Mouse (Mus musculus) brain, embryonic 14.5 days (tissue): ENCODE results near the gene Mindy1. TPM values are rescaled to one million over a fixed set of nuclear protein-coding genes. Genes with fewer than 3 reads are reported as not detected.

Experiments used
- DNase-seq: peaks from one replicate; pipeline ENCODE4 v3.0.0-alpha.2; 2011; ENCODE audit warnings: low read depth
- CTCF ChIP-seq: fragments of 200-500 bp; IDR thresholded peaks from 2 replicates; pipeline ENCODE4 v1.5.1; 2012; ENCODE audit warnings: inconsistent platforms, mild to moderate bottlenecking, moderate library complexity, borderline replicate concordance; ENCODE audit not compliant: insufficient read depth, insufficient read length; ENCODE audit errors: extremely low read depth
- POLR2A ChIP-seq: fragments of 200-500 bp; IDR thresholded peaks from 2 replicates; pipeline ENCODE4 v1.6.1; 2012; ENCODE audit warnings: mild to moderate bottlenecking, inconsistent platforms, borderline replicate concordance; ENCODE audit not compliant: poor library complexity, insufficient read depth, insufficient read length, severe bottlenecking; ENCODE audit errors: extremely low read depth
- polyA plus RNA-seq: library from polyadenylated mRNA; depleted of rRNA; stranded (reverse); fragments of >200 nt; gene quantifications from 2 replicates; pipeline ENCODE4 v1.2.3, GENCODE M21; 2012

Gene Mindy1
- polyA plus RNA-seq, 1 experiment: 48.7 TPM

DNA sequence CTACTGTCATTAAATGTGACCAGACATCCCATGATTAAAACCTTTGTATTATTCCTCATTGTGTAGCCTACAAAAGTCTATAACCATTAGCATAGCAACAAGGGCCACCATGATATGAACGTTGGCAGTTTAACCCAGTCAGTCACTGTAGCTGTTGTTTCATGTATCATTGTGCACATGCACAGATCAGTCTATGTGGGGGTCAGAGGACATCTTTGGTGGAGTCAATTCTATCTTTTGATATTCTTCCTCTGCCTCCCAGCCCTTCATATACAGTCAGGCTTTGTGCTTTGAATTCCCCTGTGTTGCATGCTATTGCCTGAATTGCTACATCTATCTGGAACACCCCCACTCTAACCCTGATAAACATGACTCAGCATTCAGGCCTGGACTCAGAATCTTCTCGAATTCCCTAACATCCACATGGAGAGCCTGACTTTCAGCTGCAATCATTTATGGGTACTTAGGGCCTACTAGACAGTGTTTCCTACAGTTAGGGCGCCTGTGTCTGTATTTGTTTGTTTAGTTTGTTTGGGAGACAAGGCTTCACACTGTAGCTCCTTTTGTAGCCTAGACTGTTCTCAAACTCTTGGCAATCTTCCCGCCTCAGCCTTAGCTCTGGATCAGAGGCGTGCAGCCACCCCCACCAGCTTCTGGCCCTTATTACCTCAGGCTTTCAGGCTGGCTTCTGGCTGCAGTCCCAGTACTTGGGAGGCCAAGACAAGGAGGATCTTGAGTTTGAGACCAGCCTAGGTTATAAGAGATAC lies 34.5 kb upstream of the Mindy1 start:
- peak; percentile 62 for DNase-seq
- no peak for TF ChIP-seq CTCF
- TF ChIP-seq POLR2A: no peak

DNA sequence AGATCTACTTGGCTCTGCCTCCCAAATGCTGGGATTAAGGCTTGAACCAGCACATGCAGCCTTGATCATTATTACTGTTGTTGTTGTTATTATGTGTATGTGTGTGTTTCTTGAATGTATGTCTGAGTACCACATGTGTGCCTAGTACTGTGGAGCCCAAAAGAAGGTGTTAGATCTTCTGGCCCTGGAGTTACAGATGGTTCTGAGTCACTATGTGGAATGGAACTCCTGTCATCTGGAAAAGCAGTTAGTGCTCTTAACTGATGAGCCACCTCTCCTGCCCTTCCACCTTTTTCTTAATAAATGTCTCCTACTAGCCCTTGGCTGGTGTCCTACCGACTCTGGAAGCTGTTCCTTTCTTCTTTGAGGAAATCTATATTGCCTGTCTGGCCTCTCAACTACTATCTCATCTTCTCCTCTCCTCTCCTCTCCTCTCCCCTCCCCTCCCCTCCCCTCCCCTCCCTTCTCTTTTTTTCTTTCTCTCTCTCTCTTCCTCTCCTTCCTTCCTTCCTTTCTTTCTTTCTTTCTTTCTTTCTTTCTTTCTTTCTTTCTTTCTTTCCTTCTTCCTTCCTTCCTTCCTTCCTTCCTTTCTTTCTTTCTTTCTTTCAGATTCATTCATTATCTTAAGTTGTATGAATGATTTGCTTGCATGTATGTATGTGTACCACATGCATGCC lies 33.3 kb upstream of the Mindy1 start:
- TF ChIP-seq CTCF (no peak), POLR2A (no peak)
- no peak for DNase-seq

DNA sequence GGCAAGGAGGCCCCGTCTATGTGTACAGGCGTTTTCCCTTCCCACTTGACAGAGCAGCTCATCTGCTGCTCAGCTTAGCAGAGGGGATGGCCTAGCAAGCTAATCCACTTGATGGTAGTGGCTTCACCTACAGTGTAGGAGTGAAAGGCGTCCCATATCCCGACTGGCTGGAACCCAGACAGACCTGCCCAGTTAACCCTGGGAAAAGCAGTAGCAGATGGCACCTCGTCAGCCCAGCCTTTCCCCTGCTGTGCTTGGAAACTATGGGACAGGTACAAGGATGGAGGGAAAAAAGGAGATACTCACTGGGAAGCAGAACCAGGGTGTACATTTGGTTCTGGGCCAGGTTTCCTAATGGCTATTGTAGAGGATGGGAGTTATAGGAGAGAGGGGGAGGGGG lies 30.8 kb upstream of the Mindy1 start:
- no peak for DNase-seq

DNA sequence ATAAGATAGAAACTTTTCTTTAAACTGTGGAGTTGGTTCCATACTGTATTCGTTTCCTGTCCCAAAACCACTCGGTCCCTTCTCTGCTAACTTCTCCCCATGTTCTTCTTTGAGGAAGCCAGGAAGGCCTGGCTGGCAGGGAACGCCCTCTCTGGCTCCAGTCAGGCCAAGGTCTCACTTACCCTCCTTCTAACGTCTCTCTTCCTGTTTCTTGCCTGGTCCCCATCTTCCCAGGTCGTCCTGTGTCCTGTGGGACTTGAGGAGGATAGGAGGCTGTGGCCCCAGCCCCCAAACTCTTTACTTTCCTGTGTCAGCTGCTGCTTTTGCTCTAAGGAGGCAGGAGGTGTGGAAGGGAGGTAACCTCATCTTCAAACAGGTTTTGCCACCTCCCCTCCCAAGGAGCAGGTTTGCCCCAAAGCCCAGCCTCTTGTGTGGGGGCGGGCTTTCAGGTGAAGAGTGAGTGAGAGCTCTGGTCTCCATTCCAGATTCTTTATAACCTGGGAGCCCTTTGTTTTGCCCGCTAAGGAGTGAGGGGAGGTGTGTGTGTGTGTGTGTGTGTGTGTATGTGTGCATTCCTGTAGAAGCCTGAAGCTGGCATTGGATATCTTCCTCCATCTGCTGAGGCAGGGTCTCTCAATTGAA lies 30.2 kb upstream of the Mindy1 start, which contains the start of gene Bnipl:
Gene Bnipl (minus strand): TSS at position 411 of the 642 bp plus-strand sequence.
- no peak for DNase-seq
- TF ChIP-seq POLR2A: no peak
- no peak for TF ChIP-seq CTCF

More for the DNA sequence above, 30.8 kb upstream of the Mindy1 start:
- no peak for TF ChIP-seq CTCF
- no peak for TF ChIP-seq POLR2A

DNA sequence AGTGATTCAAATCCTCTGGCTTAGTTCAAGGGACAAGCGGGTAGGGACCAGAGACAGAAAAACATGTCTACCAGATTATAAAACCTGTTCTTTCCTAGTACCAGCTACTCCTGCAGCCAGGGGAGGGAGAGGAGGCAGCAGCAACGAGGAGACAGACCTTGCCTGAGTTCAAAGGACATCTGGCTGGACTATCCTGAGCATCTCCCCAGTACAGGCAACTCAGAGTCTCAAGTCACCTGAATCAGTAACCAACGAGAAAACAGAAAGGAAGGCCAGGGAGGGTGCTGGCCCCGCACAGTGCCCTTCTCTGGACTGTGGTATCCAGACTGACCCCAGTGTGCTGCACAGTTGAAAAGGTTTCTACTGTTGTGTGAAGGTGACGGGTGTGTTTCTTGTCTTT lies 24.2 kb upstream of the Mindy1 start:
- TF ChIP-seq POLR2A: no peak
- TF ChIP-seq CTCF: no peak
- no peak for DNase-seq

DNA sequence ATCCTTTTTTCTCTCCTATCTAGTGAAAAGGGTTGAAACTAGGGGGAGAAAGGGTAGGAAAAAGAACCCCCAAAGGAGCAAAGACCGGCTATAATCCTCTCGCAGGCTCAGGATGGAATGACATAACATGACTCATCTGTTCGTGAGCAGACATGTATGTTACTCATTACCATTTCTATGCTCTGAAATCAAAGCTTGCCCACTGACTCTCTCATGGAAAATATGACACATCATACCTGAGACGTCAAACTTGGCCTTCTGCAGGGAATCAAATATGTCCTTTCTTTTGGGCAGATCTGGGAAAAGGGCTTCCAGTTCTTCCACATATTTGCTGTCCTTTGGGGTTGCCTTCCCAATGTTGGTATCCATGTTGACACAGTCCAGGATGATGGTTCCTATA lies 19.2 kb upstream of the Mindy1 start:
- TF ChIP-seq POLR2A: no peak
- no peak for TF ChIP-seq CTCF
- DNase-seq: no peak

DNA sequence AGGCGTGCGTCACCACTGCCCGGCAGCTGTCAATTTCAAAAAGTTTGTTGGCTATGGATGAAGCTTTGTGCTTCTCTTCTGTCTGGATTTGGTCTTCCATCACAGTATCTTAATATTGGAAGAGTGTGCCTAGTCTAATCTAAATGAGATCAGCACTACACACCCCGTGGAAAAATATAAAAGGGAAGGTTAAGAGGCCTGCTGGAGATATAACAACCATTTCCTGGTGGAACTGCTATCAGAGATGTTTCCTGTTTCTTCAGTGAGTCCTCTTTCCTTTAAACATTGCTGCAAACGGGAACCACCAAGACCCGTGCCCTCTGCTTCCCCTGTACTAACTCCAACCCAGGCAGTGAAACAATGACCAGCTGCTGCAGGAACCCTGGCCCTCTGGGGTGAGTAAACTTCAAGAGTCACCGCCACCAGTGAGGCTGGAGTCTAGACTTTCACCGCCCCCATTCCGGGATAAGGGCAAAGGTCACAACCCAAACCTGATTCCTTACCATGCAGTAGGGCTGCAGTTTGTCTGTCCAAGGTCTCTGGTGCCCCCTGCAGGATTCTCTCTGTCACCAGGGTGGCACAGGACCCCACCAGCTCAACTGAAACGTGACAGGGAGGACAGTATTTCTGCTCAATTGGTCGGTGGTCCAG lies 17.9 kb upstream of the Mindy1 start:
- DNase-seq: peak; percentile 49
- TF ChIP-seq POLR2A (no peak), CTCF (peak; percentile 68)

DNA sequence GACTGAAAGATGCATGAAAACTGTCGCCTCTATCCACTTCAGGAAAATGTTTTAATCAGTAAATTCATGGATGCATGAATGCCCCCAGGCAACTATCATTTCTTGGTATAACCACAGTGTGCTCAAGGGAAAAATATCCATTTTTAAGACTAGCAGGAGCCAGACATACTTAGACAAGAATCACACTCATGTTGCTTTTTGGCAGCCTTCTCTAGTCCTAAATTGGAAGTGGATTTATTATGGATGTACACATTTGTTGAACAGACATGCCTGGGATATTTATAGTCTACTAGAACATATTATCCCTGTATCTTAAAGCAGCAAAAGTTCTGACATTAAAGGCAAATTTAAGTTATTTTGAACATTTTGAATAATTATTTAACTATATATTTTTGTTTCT lies 16.4 kb upstream of the Mindy1 start:
- no peak for DNase-seq
- TF ChIP-seq CTCF (no peak), POLR2A (no peak)

DNA sequence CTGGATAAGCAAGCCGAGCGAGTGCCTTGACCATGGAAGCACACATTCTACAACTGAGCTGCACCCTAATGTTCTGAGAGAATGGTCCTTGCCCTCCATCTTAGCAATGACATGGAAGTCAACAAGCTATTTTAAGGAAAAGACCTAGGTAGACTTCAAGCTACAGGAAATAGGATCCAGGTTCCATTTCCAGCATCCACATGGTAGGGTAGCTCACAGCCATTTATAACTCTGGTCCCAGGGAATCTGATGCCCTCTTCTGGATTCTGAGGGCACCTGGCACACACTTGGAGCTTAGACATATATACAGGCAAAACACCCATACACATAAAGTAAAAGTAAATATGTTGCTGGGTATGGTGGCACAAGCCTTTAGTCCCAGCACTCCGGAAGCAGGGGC lies 15.1 kb upstream of the Mindy1 start:
- TF ChIP-seq CTCF (no peak), POLR2A (no peak)

DNA sequence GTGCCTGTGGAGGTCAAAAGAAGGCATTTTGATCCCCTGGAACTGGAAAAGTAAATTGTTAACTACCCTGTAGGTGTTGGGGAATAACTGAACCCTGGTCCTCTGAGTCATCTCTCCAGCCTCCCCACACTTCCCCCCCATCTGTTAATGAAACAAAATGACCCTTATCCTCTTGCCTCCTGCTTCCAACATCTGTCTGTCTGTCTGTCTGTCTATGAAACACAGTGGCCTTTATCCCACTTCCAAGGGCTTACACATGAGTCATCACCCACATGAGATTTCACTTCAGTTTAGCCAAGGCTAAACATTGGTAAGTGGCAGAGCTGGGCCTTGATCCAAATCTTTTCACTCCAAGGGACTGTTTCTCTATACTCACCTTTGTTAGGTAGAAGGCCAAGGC lies 13.3 kb upstream of the Mindy1 start:
- no peak for TF ChIP-seq POLR2A
- TF ChIP-seq CTCF: no peak
- no peak for DNase-seq

More for the DNA sequence above, 15.1 kb upstream of the Mindy1 start:
- no peak for DNase-seq

DNA sequence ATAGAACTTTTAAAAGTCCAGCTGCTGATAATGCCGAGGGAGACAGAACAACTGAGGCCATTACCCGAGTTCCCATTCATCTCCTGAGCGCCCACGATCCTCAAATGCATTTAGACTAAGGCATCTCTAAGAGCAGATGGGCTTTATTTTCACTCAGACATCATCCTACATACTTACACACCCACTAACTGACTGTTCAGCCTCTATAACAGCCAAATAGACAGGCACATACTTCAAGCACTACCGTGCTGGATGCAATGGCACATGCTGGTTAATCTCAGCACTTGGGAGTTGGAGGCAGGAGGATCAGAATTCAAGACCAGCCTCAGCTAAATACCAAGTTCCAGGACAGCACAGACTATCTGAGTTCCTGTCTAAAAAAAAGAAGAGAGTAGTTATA lies 11.4 kb upstream of the Mindy1 start:
- no peak for TF ChIP-seq POLR2A
- TF ChIP-seq CTCF: no peak
- no peak for DNase-seq
